ENCODE assay signal across 38 mouse cellular contexts in genomic region chr4:133460006-133460405, GRCm38 (mm10). TPM values are rescaled to one million over a fixed set of nuclear protein-coding genes. Genes with fewer than 3 reads are reported as not detected.
"Had no signal": no experiment of that assay in that cellular context is flagged by ENCODE, and none has a peak within 500 bp of the region (broad histone marks: within the 10 kb centered on the region; RNA-seq: fewer than 3 reads in every experiment).

No protein-coding gene starts in this region.

- H3K4me1 ChIP-seq: hindbrain, embryonic 13.5 days; hindbrain, embryonic 15.5 days had no signal

- DNase-seq: heart, adult 18-20 months; heart, adult 2 months; heart, postnatal 10 days; heart, postnatal 14 days; heart, postnatal 36 days; heart, postnatal 4 days; kidney, adult 11 months; kidney, adult 18-20 months; kidney, postnatal 14 days; kidney, postnatal 25 days; kidney, postnatal 4 days; layer of hippocampus, adult 9-11 months; layer of hippocampus, postnatal 36 days had no signal

- H3K9ac ChIP-seq: heart, embryonic 12.5 days; heart, embryonic 13.5 days; heart, embryonic 15.5 days; hindbrain, embryonic 12.5 days; hindbrain, embryonic 13.5 days; hindbrain, embryonic 14.5 days; hindbrain, embryonic 15.5 days; intestine, embryonic 15.5 days; kidney, embryonic 15.5 days had no signal

- H3K27me3 ChIP-seq: heart, embryonic 12.5 days; heart, embryonic 13.5 days; heart, embryonic 15.5 days; hindbrain, embryonic 13.5 days; hindbrain, embryonic 15.5 days; intestine, embryonic 15.5 days; kidney, embryonic 15.5 days had no signal

- H3K4me3 ChIP-seq: heart, adult 2 months; heart, embryonic 10.5 days; heart, embryonic 12.5 days; heart, embryonic 13.5 days; heart, embryonic 15.5 days; hindbrain, embryonic 10.5 days; hindbrain, embryonic 12.5 days; hindbrain, embryonic 13.5 days; hindbrain, embryonic 15.5 days; intestine, embryonic 15.5 days; kidney, embryonic 15.5 days; layer of hippocampus, adult 2 months had no signal

- H3K9me3 ChIP-seq: heart, embryonic 10.5 days; heart, embryonic 12.5 days; heart, embryonic 13.5 days; heart, embryonic 15.5 days; hindbrain, embryonic 10.5 days; hindbrain, embryonic 12.5 days; hindbrain, embryonic 13.5 days; hindbrain, embryonic 15.5 days; intestine, embryonic 15.5 days; kidney, embryonic 15.5 days had no signal

- H3K27ac ChIP-seq: heart, adult 2 months; heart, embryonic 10.5 days; heart, embryonic 13.5 days; heart, embryonic 15.5 days; hindbrain, embryonic 10.5 days; hindbrain, embryonic 12.5 days; hindbrain, embryonic 13.5 days; hindbrain, embryonic 14.5 days; hindbrain, embryonic 15.5 days; hindbrain, postnatal 0 days; intestine, embryonic 15.5 days; kidney, embryonic 15.5 days; kidney, postnatal 0 days; layer of hippocampus, adult 2 months had no signal

- H3K36me3 ChIP-seq: heart, embryonic 10.5 days; heart, embryonic 12.5 days; heart, embryonic 13.5 days; heart, embryonic 15.5 days; hindbrain, embryonic 10.5 days; hindbrain, embryonic 12.5 days; hindbrain, embryonic 13.5 days; hindbrain, embryonic 15.5 days; intestine, embryonic 15.5 days; kidney, embryonic 15.5 days had no signal

- ATAC-seq: hindbrain, embryonic 16.5 days; hindbrain, postnatal 0 days; inflammation-experienced regulatory T-cells, adult 6 months; intestine, embryonic 15.5 days; intestine, embryonic 16.5 days; intestine, postnatal 0 days had no signal

- H3K4me2 ChIP-seq: heart, embryonic 11.5 days; heart, embryonic 12.5 days; heart, embryonic 13.5 days; heart, embryonic 15.5 days; hindbrain, embryonic 12.5 days; hindbrain, embryonic 13.5 days; hindbrain, embryonic 14.5 days; hindbrain, embryonic 15.5 days; intestine, embryonic 15.5 days; kidney, embryonic 15.5 days had no signal

RNA-seq across cellular contexts. Expression of gene Tent5b, which starts 19.9 kb away (rescaled TPM):
- total RNA-seq: hematopoietic stem cell, adult 5-6 weeks; layer of hippocampus, adult 18-20 months; layer of hippocampus, adult 2 months; layer of hippocampus, postnatal 25 days; layer of hippocampus, postnatal 36 days had no signal
- polyA plus RNA-seq: inflammation-experienced regulatory T-cells, adult 6 months had no signal

RNA-seq across cellular contexts. Expression of gene Trnp1, which starts 38.3 kb away (rescaled TPM):
- total RNA-seq: hematopoietic stem cell, adult 5-6 weeks had no signal
- polyA plus RNA-seq: inflammation-experienced regulatory T-cells, adult 6 months had no signal

RNA-seq across cellular contexts. Expression of gene Kdf1, which starts 58.8 kb away (rescaled TPM):
- total RNA-seq: heart, adult 18-20 months; heart, adult 2 months; heart, adult 8-10 months; heart, postnatal 10 days; heart, postnatal 14 days; heart, postnatal 25 days; heart, postnatal 36 days; heart, postnatal 4 days; hematopoietic stem cell, adult 5-6 weeks; layer of hippocampus, postnatal 14 days; layer of hippocampus, postnatal 25 days had no signal
- polyA plus RNA-seq: hindbrain, embryonic 14.5 days had no signal
